Mouse (Mus musculus): Measurements from ENCODE around the gene Spaca3. TPM values are rescaled to one million over a fixed set of nuclear protein-coding genes. Genes with fewer than 3 reads are reported as not detected.

Spaca3 gene
- total and polyA plus RNA-seq, 3 experiments, result not detected

GRCm38 (mm10) chr11:80818060-80818697, 40.0 kb upstream of the Spaca3 start:
- Histone ChIP-seq H3K36me3 (replicated peaks) (no peaks in the 10 kb centered on the region), H3K27me3 (ENCODE audit: insufficient read depth, low read length) (no peaks in the 10 kb centered on the region), H3K4me1 (ENCODE audit: insufficient read depth, low read depth, low read length) (no peaks in the 10 kb centered on the region), H3K4me3 (ENCODE audit: low read depth, low read length) (no peak overlapping the region), H3K9me3 (replicated peaks) (peaks cover 74% of the 10 kb centered on the region)
- ATAC-seq (ENCODE audit: extremely low read depth, insufficient number of reproducible peaks, low FRiP score, poor library complexity, severe bottlenecking) (no peak), DNase-seq (ENCODE audit: low spot score) (no peak)
- no peak for TF ChIP-seq CTCF (IDR thresholded peaks at IDR 0.05; ENCODE audit: low read depth, low read length)
- TF ChIP-seq GATA1 (IDR thresholded peaks at IDR 0.05; ENCODE audit: borderline replicate concordance, low read length), result no peak
- TF ChIP-seq TAL1 (conservative IDR thresholded peaks at IDR 0.05; ENCODE audit: low read depth, low read length), result no peak
- no peak for TF ChIP-seq GATA2 (IDR thresholded peaks at IDR 0.05; ENCODE audit: borderline replicate concordance, low read depth, low read length)
- no peak for TF ChIP-seq POLR2AphosphoS5 (IDR thresholded peaks at IDR 0.05; ENCODE audit: insufficient replicate concordance, low read depth, low read length)

DNA sequence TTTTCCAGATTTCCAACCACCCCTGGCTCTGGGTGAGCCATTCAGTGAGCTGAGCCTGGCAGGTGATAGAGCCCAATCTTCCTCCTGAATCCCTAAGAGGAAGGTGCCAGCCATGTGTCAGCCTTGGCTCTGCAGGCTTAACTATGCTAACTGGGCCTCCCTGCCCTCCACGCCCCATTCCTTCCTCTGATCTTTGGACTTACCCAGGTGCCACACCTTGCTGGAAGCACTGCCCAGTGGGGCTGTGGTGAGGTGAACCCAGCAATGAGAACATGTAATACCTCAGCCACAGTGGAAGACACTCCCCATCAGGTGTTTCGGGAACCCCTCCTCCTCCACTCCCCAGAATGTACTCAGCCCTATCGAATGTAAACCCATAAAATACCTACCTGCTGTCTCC, 38.1 kb upstream of the Spaca3 start:
- no peaks in the 10 kb centered on the region for H3K27me3 ChIP-seq (ENCODE audit: insufficient read depth, low read length)
- H3K36me3 ChIP-seq (replicated peaks), result no peaks in the 10 kb centered on the region
- H3K9me3 ChIP-seq (replicated peaks), result peaks cover 77% of the 10 kb centered on the region
- TF ChIP-seq GATA2 (IDR thresholded peaks at IDR 0.05; ENCODE audit: borderline replicate concordance, low read depth, low read length) (no peak), GATA1 (IDR thresholded peaks at IDR 0.05; ENCODE audit: borderline replicate concordance, low read length) (no peak), POLR2AphosphoS5 (IDR thresholded peaks at IDR 0.05; ENCODE audit: insufficient replicate concordance, low read depth, low read length) (no peak)
- ATAC-seq (ENCODE audit: extremely low read depth, insufficient number of reproducible peaks, low FRiP score, poor library complexity, severe bottlenecking) (no peak), DNase-seq (ENCODE audit: low spot score) (no peak)
- H3K4me1 ChIP-seq (ENCODE audit: insufficient read depth, low read depth, low read length), result no peaks in the 10 kb centered on the region
- 0 out of 2 replicates have a peak overlapping the region, but pooled peaks have one; percentile 8 for H3K4me3 ChIP-seq (ENCODE audit: low read depth, low read length)

DNA sequence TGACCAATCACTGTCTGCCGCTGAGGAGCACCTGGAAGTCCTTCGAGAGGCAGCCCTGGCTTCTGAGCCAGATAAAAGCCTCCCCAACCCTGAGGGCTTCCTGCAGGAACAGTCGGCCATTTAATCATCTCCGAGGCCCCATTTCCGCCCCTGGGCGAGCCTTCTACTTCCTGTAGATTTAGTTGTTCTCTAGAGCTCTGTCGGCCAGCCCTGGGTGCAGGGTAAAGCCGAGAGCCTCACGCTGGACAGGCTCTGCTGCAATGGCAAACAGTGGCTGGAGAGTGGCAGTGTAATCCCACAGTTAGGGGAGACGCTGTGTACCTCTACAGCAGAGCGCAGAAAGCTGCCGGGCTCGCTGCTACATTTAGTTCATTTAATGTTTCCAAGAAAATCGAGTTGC, 36.9 kb upstream of the Spaca3 start:
- Histone ChIP-seq H3K36me3 (replicated peaks) (no peaks in the 10 kb centered on the region), H3K9me3 (replicated peaks) (peaks cover 79% of the 10 kb centered on the region), H3K4me3 (ENCODE audit: low read depth, low read length) (no peak overlapping the region), H3K27me3 (ENCODE audit: insufficient read depth, low read length) (no peaks in the 10 kb centered on the region), H3K4me1 (ENCODE audit: insufficient read depth, low read depth, low read length) (no peaks in the 10 kb centered on the region)
- TF ChIP-seq CTCF (IDR thresholded peaks at IDR 0.05; ENCODE audit: low read depth, low read length), result no peak
- TF ChIP-seq GATA2 (IDR thresholded peaks at IDR 0.05; ENCODE audit: borderline replicate concordance, low read depth, low read length), result no peak
- TF ChIP-seq TAL1 (conservative IDR thresholded peaks at IDR 0.05; ENCODE audit: low read depth, low read length), result no peak
- TF ChIP-seq POLR2AphosphoS5 (IDR thresholded peaks at IDR 0.05; ENCODE audit: insufficient replicate concordance, low read depth, low read length), result no peak
- no peak for TF ChIP-seq GATA1 (IDR thresholded peaks at IDR 0.05; ENCODE audit: borderline replicate concordance, low read length)
- ATAC-seq (ENCODE audit: extremely low read depth, insufficient number of reproducible peaks, low FRiP score, poor library complexity, severe bottlenecking) (no peak), DNase-seq (ENCODE audit: low spot score) (no peak)

DNA sequence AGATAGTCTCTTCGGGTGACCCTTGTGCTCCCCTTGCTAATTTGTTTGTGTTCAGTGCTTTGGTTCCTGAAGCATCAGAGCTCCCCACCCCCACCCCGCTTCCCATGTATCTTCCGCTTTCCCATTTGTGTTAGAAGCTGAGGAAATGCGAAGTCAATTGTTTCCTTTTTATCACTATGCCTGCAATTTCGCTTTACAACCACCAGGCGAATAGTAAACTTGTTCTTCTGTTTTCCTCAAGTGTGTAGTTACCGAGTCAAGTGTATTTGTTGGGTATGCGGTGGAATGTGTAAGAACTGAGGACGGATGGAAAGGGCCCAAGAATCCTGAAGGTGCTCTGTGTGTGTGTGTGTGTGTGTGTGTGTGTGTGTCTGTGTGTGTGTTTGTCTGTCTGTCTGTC, 36.4 kb upstream of the Spaca3 start:
- H3K4me3 ChIP-seq (ENCODE audit: low read depth, low read length), result no peak overlapping the region
- H3K4me1 ChIP-seq (ENCODE audit: insufficient read depth, low read depth, low read length), result no peaks in the 10 kb centered on the region
- no peaks in the 10 kb centered on the region for H3K36me3 ChIP-seq (replicated peaks)
- no peak for ATAC-seq (ENCODE audit: extremely low read depth, insufficient number of reproducible peaks, low FRiP score, poor library complexity, severe bottlenecking)
- peaks cover 79% of the 10 kb centered on the region for H3K9me3 ChIP-seq (replicated peaks)
- H3K27me3 ChIP-seq (ENCODE audit: insufficient read depth, low read length), result no peaks in the 10 kb centered on the region
- no peak for DNase-seq (ENCODE audit: low spot score)
- no peak for TF ChIP-seq GATA1 (IDR thresholded peaks at IDR 0.05; ENCODE audit: borderline replicate concordance, low read length)

DNA sequence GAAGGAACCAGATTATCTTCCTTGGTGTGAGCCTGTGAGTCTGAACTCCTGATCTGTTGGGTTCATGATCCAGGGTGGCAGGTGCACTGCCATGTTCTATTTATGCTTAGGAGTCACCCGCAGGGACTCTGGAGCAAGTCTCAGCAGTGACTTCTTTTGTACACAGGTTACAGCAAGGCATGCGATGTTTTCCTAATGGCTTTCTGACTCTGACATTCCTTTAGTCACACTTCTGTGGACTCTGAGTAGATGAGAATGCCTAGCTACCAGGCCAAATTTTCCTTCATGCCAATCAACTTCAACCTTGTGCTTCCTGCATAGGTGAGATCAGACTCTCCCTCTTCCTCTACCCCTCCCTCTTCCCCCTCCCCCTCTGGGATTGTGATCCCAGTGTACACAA, 22.8 kb upstream of the Spaca3 start:
- ATAC-seq (ENCODE audit: extremely low read depth, insufficient number of reproducible peaks, low FRiP score, poor library complexity, severe bottlenecking), result no peak
- no peaks in the 10 kb centered on the region for H3K36me3 ChIP-seq (replicated peaks)
- H3K9me3 ChIP-seq (replicated peaks), result peaks cover 53% of the 10 kb centered on the region
- H3K27me3 ChIP-seq (ENCODE audit: insufficient read depth, low read length), result no peaks in the 10 kb centered on the region
- H3K4me3 ChIP-seq (ENCODE audit: low read depth, low read length), result no peak overlapping the region
- H3K4me1 ChIP-seq (ENCODE audit: insufficient read depth, low read depth, low read length), result no peaks in the 10 kb centered on the region
- DNase-seq (ENCODE audit: low spot score), result no peak
- TF ChIP-seq CTCF (IDR thresholded peaks at IDR 0.05; ENCODE audit: low read depth, low read length) (no peak), GATA2 (IDR thresholded peaks at IDR 0.05; ENCODE audit: borderline replicate concordance, low read depth, low read length) (no peak), TAL1 (conservative IDR thresholded peaks at IDR 0.05; ENCODE audit: low read depth, low read length) (no peak), GATA1 (IDR thresholded peaks at IDR 0.05; ENCODE audit: borderline replicate concordance, low read length) (no peak), POLR2AphosphoS5 (IDR thresholded peaks at IDR 0.05; ENCODE audit: insufficient replicate concordance, low read depth, low read length) (no peak)

DNA sequence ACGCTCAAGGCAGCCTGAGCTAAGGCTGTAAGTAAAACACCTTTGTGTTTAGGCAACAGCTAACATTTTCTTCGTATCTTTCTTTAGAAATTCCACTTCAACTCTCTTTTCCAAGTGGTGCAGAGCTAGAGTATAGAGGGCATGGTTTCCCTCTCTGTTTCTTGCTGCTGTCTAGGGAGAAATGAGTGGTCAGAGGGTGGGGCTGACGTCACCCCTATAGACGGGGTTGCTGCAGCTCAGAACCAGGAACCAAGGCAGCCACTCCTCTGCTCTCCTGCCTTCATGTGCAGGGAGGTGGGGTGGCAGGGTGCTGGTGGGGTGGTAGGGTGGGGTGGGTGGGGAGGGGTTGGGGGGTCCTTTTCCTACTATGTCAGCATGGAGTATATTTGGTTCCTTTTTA, 22.3 kb upstream of the Spaca3 start:
- H3K9me3 ChIP-seq (replicated peaks), result peaks cover 50% of the 10 kb centered on the region
- DNase-seq (ENCODE audit: low spot score) (no peak), ATAC-seq (ENCODE audit: extremely low read depth, insufficient number of reproducible peaks, low FRiP score, poor library complexity, severe bottlenecking) (no peak)
- no peaks in the 10 kb centered on the region for H3K4me1 ChIP-seq (ENCODE audit: insufficient read depth, low read depth, low read length)
- no peaks in the 10 kb centered on the region for H3K27me3 ChIP-seq (ENCODE audit: insufficient read depth, low read length)
- H3K36me3 ChIP-seq (replicated peaks), result no peaks in the 10 kb centered on the region
- TF ChIP-seq GATA1 (IDR thresholded peaks at IDR 0.05; ENCODE audit: borderline replicate concordance, low read length) (no peak), POLR2AphosphoS5 (IDR thresholded peaks at IDR 0.05; ENCODE audit: insufficient replicate concordance, low read depth, low read length) (no peak), TAL1 (conservative IDR thresholded peaks at IDR 0.05; ENCODE audit: low read depth, low read length) (no peak), GATA2 (IDR thresholded peaks at IDR 0.05; ENCODE audit: borderline replicate concordance, low read depth, low read length) (no peak), CTCF (IDR thresholded peaks at IDR 0.05; ENCODE audit: low read depth, low read length) (no peak)
- H3K4me3 ChIP-seq (ENCODE audit: low read depth, low read length), result no peak overlapping the region

- ATAC-seq (ENCODE audit: extremely low read depth, insufficient number of reproducible peaks, low FRiP score, poor library complexity, severe bottlenecking) (no peak), DNase-seq (ENCODE audit: low spot score) (no peak)
- no peak overlapping the region for H3K4me3 ChIP-seq (ENCODE audit: low read depth, low read length)
- peaks cover 46% of the 10 kb centered on the region for H3K9me3 ChIP-seq (replicated peaks)
- H3K36me3 ChIP-seq (replicated peaks), result no peaks in the 10 kb centered on the region
- no peaks in the 10 kb centered on the region for H3K27me3 ChIP-seq (ENCODE audit: insufficient read depth, low read length)
- H3K4me1 ChIP-seq (ENCODE audit: insufficient read depth, low read depth, low read length), result no peaks in the 10 kb centered on the region
- TF ChIP-seq GATA1 (IDR thresholded peaks at IDR 0.05; ENCODE audit: borderline replicate concordance, low read length) (no peak), POLR2AphosphoS5 (IDR thresholded peaks at IDR 0.05; ENCODE audit: insufficient replicate concordance, low read depth, low read length) (no peak), TAL1 (conservative IDR thresholded peaks at IDR 0.05; ENCODE audit: low read depth, low read length) (no peak), GATA2 (IDR thresholded peaks at IDR 0.05; ENCODE audit: borderline replicate concordance, low read depth, low read length) (no peak), CTCF (IDR thresholded peaks at IDR 0.05; ENCODE audit: low read depth, low read length) (no peak)
Observed at GRCm38 (mm10) chr11:80838724-80839123, 19.4 kb upstream of the Spaca3 start.
